Mouse (Mus musculus): ENCODE measurements around the gene Ugdh.

The Ugdh gene

GRCm38 (mm10) chr5:65466911-65467310, 31.2 kb upstream of the Ugdh start:
- no peak overlapping the region for H3K4me3 ChIP-seq (replicated peaks; ENCODE audit: low read length)
- peaks cover 7% of the 10 kb centered on the region; the same call in 1 of the 2 replicates for H3K4me1 ChIP-seq (replicated peaks; ENCODE audit: low read depth, low read length)
- no peaks in the 10 kb centered on the region for H3K9me3 ChIP-seq (ENCODE audit: low read length)
- no peaks in the 10 kb centered on the region for H3K27me3 ChIP-seq (ENCODE audit: insufficient read depth, low read length)
- no peak for TF ChIP-seq CTCF (conservative IDR thresholded peaks at IDR 0.05; ENCODE audit: low read length)
- no peak for TF ChIP-seq POU5F1 (IDR thresholded peaks at IDR 0.05; ENCODE audit: borderline replicate concordance, low read length)
- TF ChIP-seq NANOG (IDR thresholded peaks at IDR 0.05; ENCODE audit: borderline replicate concordance, low read length), result no peak
- peaks cover 19% of the 10 kb centered on the region for H3K36me3 ChIP-seq (ENCODE audit: insufficient read depth, low read length)

GRCm38 (mm10) chr5:65460361-65460760, 24.6 kb upstream of the Ugdh start:
- H3K36me3 ChIP-seq (ENCODE audit: insufficient read depth, low read length), result peaks cover 8% of the 10 kb centered on the region
- no peaks in the 10 kb centered on the region for H3K9me3 ChIP-seq (ENCODE audit: low read length)
- peaks cover 3% of the 10 kb centered on the region; the same call in 1 of the 2 replicates for H3K4me1 ChIP-seq (replicated peaks; ENCODE audit: low read depth, low read length)
- H3K27me3 ChIP-seq (ENCODE audit: insufficient read depth, low read length), result no peaks in the 10 kb centered on the region
- H3K4me3 ChIP-seq (replicated peaks; ENCODE audit: low read length), result no peak overlapping the region
- TF ChIP-seq NANOG (IDR thresholded peaks at IDR 0.05; ENCODE audit: borderline replicate concordance, low read length) (no peak), POU5F1 (IDR thresholded peaks at IDR 0.05; ENCODE audit: borderline replicate concordance, low read length) (no peak), CTCF (conservative IDR thresholded peaks at IDR 0.05; ENCODE audit: low read length) (no peak)

GRCm38 (mm10) chr5:65459454-65459853, 23.7 kb upstream of the Ugdh start:
- H3K27me3 ChIP-seq (ENCODE audit: insufficient read depth, low read length), result no peaks in the 10 kb centered on the region
- no peak for TF ChIP-seq POU5F1 (IDR thresholded peaks at IDR 0.05; ENCODE audit: borderline replicate concordance, low read length)
- no peak for TF ChIP-seq CTCF (conservative IDR thresholded peaks at IDR 0.05; ENCODE audit: low read length)
- no peak for TF ChIP-seq NANOG (IDR thresholded peaks at IDR 0.05; ENCODE audit: borderline replicate concordance, low read length)
- peaks cover 3% of the 10 kb centered on the region; the same call in 1 of the 2 replicates for H3K4me1 ChIP-seq (replicated peaks; ENCODE audit: low read depth, low read length)
- no peak overlapping the region for H3K4me3 ChIP-seq (replicated peaks; ENCODE audit: low read length)
- H3K9me3 ChIP-seq (ENCODE audit: low read length), result no peaks in the 10 kb centered on the region
- peaks cover 8% of the 10 kb centered on the region for H3K36me3 ChIP-seq (ENCODE audit: insufficient read depth, low read length)

- H3K4me1 ChIP-seq (replicated peaks; ENCODE audit: low read depth, low read length), result peaks cover 3% of the 10 kb centered on the region; the same call in 1 of the 2 replicates
- H3K9me3 ChIP-seq (ENCODE audit: low read length), result no peaks in the 10 kb centered on the region
- H3K36me3 ChIP-seq (ENCODE audit: insufficient read depth, low read length), result peaks cover 14% of the 10 kb centered on the region
- H3K27me3 ChIP-seq (ENCODE audit: insufficient read depth, low read length), result no peaks in the 10 kb centered on the region
- TF ChIP-seq CTCF (conservative IDR thresholded peaks at IDR 0.05; ENCODE audit: low read length) (no peak), NANOG (IDR thresholded peaks at IDR 0.05; ENCODE audit: borderline replicate concordance, low read length) (no peak), POU5F1 (IDR thresholded peaks at IDR 0.05; ENCODE audit: borderline replicate concordance, low read length) (no peak)
- no peak overlapping the region for H3K4me3 ChIP-seq (replicated peaks; ENCODE audit: low read length)
Measured at GRCm38 (mm10) chr5:65457846-65458245, 22.1 kb upstream of the Ugdh start.

GRCm38 (mm10) chr5:65457086-65457827, 21.5 kb upstream of the Ugdh start:
- Histone ChIP-seq H3K4me3 (replicated peaks; ENCODE audit: low read length) (no peak overlapping the region), H3K36me3 (ENCODE audit: insufficient read depth, low read length) (peaks cover 16% of the 10 kb centered on the region), H3K27me3 (ENCODE audit: insufficient read depth, low read length) (no peaks in the 10 kb centered on the region), H3K4me1 (replicated peaks; ENCODE audit: low read depth, low read length) (peaks cover 3% of the 10 kb centered on the region; the same call in 1 of the 2 replicates), H3K9me3 (ENCODE audit: low read length) (no peaks in the 10 kb centered on the region)
- TF ChIP-seq CTCF (conservative IDR thresholded peaks at IDR 0.05; ENCODE audit: low read length), result no peak
- no peak for TF ChIP-seq NANOG (IDR thresholded peaks at IDR 0.05; ENCODE audit: borderline replicate concordance, low read length)
- no peak for TF ChIP-seq POU5F1 (IDR thresholded peaks at IDR 0.05; ENCODE audit: borderline replicate concordance, low read length)

- Histone ChIP-seq H3K4me1 (replicated peaks; ENCODE audit: low read depth, low read length) (no peaks in the 10 kb centered on the region), H3K36me3 (ENCODE audit: insufficient read depth, low read length) (peaks cover 24% of the 10 kb centered on the region), H3K27me3 (ENCODE audit: insufficient read depth, low read length) (no peaks in the 10 kb centered on the region), H3K4me3 (replicated peaks; ENCODE audit: low read length) (no peak overlapping the region), H3K9me3 (ENCODE audit: low read length) (no peaks in the 10 kb centered on the region)
- no peak for TF ChIP-seq CTCF (conservative IDR thresholded peaks at IDR 0.05; ENCODE audit: low read length)
- no peak for TF ChIP-seq NANOG (IDR thresholded peaks at IDR 0.05; ENCODE audit: borderline replicate concordance, low read length)
- TF ChIP-seq POU5F1 (IDR thresholded peaks at IDR 0.05; ENCODE audit: borderline replicate concordance, low read length), result no peak
Measured at GRCm38 (mm10) chr5:65454771-65455170, 19.0 kb upstream of the Ugdh start.

GRCm38 (mm10) chr5:65448941-65449340, 13.2 kb upstream of the Ugdh start:
- Histone ChIP-seq H3K4me1 (replicated peaks; ENCODE audit: low read depth, low read length) (peaks cover 5% of the 10 kb centered on the region), H3K36me3 (ENCODE audit: insufficient read depth, low read length) (peaks cover 25% of the 10 kb centered on the region), H3K9me3 (ENCODE audit: low read length) (no peaks in the 10 kb centered on the region), H3K27me3 (ENCODE audit: insufficient read depth, low read length) (no peaks in the 10 kb centered on the region; the same call in 1 of the 2 replicates), H3K4me3 (replicated peaks; ENCODE audit: low read length) (no peak overlapping the region)
- TF ChIP-seq CTCF (conservative IDR thresholded peaks at IDR 0.05; ENCODE audit: low read length), result no peak
- no peak for TF ChIP-seq POU5F1 (IDR thresholded peaks at IDR 0.05; ENCODE audit: borderline replicate concordance, low read length)
- no peak for TF ChIP-seq NANOG (IDR thresholded peaks at IDR 0.05; ENCODE audit: borderline replicate concordance, low read length)

- no peak overlapping the region for H3K4me3 ChIP-seq (replicated peaks; ENCODE audit: low read length)
- H3K36me3 ChIP-seq (ENCODE audit: insufficient read depth, low read length), result peaks cover 20% of the 10 kb centered on the region
- peaks cover 5% of the 10 kb centered on the region for H3K27me3 ChIP-seq (ENCODE audit: insufficient read depth, low read length)
- H3K4me1 ChIP-seq (replicated peaks; ENCODE audit: low read depth, low read length), result peaks cover 5% of the 10 kb centered on the region
- TF ChIP-seq POU5F1 (IDR thresholded peaks at IDR 0.05; ENCODE audit: borderline replicate concordance, low read length), result no peak
- no peak for TF ChIP-seq NANOG (IDR thresholded peaks at IDR 0.05; ENCODE audit: borderline replicate concordance, low read length)
- no peak for TF ChIP-seq CTCF (conservative IDR thresholded peaks at IDR 0.05; ENCODE audit: low read length)
- no peaks in the 10 kb centered on the region for H3K9me3 ChIP-seq (ENCODE audit: low read length)
Measured at GRCm38 (mm10) chr5:65447826-65448225, 12.1 kb upstream of the Ugdh start.
